Mouse (Mus musculus): ENCODE results near the gene Tln1. TPM values are rescaled to one million over a fixed set of nuclear protein-coding genes. Genes with fewer than 3 reads are reported as not detected.
A peak's percentile ranks its signal among the peaks of the same experiment; 100 is the strongest.

Gene Tln1
- total and polyA plus RNA-seq, 3 experiments: 22.9 to 146 (median 112) TPM

- Histone ChIP-seq H3K4me3 (ENCODE audit: control insufficient read depth in 1 of 2, insufficient read depth in 1 of 2, low read depth in 2 of 2, low read length in 2 of 2) (no peak overlapping the region), H3K9me3 (replicated peaks; ENCODE audit: insufficient read depth, low read length) (no peaks in the 10 kb centered on the region), H3K4me1 (ENCODE audit: control insufficient read depth in 1 of 2, insufficient read depth in 2 of 2, low read length in 2 of 2) (peaks cover 0 to 17% of the 10 kb centered on the region in 2 experiments; a peak in 2 of 4 replicates), H3K9ac (ENCODE audit: control insufficient read depth, low read depth, low read length, poor library complexity, severe bottlenecking) (no peak overlapping the region), H3K36me3 (ENCODE audit: control insufficient read depth in 1 of 2, insufficient read depth in 2 of 2, low read length in 2 of 2) (peaks cover 0 to 11% of the 10 kb centered on the region in 2 experiments; a peak in 2 of 4 replicates), H3K27ac (ENCODE audit: control insufficient read depth, low read depth, low read length) (no peak overlapping the region), H3K79me2 (ENCODE audit: control insufficient read depth, insufficient read depth, low read length, poor library complexity) (no peaks in the 10 kb centered on the region), H3K27me3 (ENCODE audit: control insufficient read depth in 1 of 2, insufficient read depth in 2 of 2, low read length in 2 of 2) (no peaks in the 10 kb centered on the region)
- TF ChIP-seq USF1 (IDR thresholded peaks at IDR 0.05; ENCODE audit: low read depth, low read length) (no peak), ELF1 (IDR thresholded peaks at IDR 0.05; ENCODE audit: low read depth, low read length) (no peak), USF2 (IDR thresholded peaks at IDR 0.05; ENCODE audit: borderline replicate concordance in 1 of 2, insufficient read depth in 1 of 2, low read depth in 1 of 2, low read length in 2 of 2) (no peak), UBTF (IDR thresholded peaks at IDR 0.05; ENCODE audit: borderline replicate concordance, insufficient read depth, low read depth, low read length) (no peak), NELFE (IDR thresholded peaks at IDR 0.05; ENCODE audit: low read depth, low read length) (no peak), MAFK (IDR thresholded peaks at IDR 0.05; ENCODE audit: borderline replicate concordance, low read depth, low read length) (no peak), CHD2 (IDR thresholded peaks at IDR 0.05; ENCODE audit: low read length) (no peak), CTCF (IDR thresholded peaks at IDR 0.05 in 2 of 3, conservative IDR thresholded peaks at IDR 0.05 in 1 of 3; ENCODE audit: control insufficient read depth in 1 of 3, insufficient read depth in 1 of 3, low read depth in 2 of 3, low read length in 3 of 3, poor library complexity in 1 of 3, severe bottlenecking in 1 of 3) (no peak), GATA1 (IDR thresholded peaks at IDR 0.05; ENCODE audit: low read depth, low read length) (no peak), KAT2A (conservative IDR thresholded peaks at IDR 0.05; ENCODE audit: low read depth, low read length) (no peak), EP300 (IDR thresholded peaks at IDR 0.05; ENCODE audit: low read depth in 1 of 2, low read length in 2 of 2) (no peak), HCFC1 (IDR thresholded peaks at IDR 0.05; ENCODE audit: low read depth, low read length) (no peak), ETS1 (IDR thresholded peaks at IDR 0.05; ENCODE audit: low read depth, low read length) (no peak), CHD1 (IDR thresholded peaks at IDR 0.05; ENCODE audit: low read depth, low read length) (no peak), SMC3 (IDR thresholded peaks at IDR 0.05; ENCODE audit: low read depth, low read length) (no peak), POLR2A (IDR thresholded peaks at IDR 0.05; ENCODE audit: control insufficient read depth in 1 of 2, insufficient read depth in 1 of 2, low read depth in 1 of 2, low read length in 2 of 2, poor library complexity in 1 of 2) (no peak), ZMIZ1 (IDR thresholded peaks at IDR 0.05; ENCODE audit: low read depth, low read length) (no peak)
- DNase-seq (ENCODE audit: low read depth, low spot score): no peak
Measured at GRCm38 (mm10) chr4:43482591-43482990, 79.9 kb downstream of the Tln1 start.

- H3K9ac ChIP-seq (ENCODE audit: control insufficient read depth, low read depth, low read length, poor library complexity, severe bottlenecking): no peak overlapping the region
- H3K27ac ChIP-seq (ENCODE audit: control insufficient read depth, low read depth, low read length): no peak overlapping the region
- H3K36me3 ChIP-seq (ENCODE audit: control insufficient read depth in 1 of 2, insufficient read depth in 2 of 2, low read length in 2 of 2): peaks cover 0 to 11% of the 10 kb centered on the region in 2 experiments; a peak in 2 of 4 replicates
- H3K4me1 ChIP-seq (ENCODE audit: control insufficient read depth in 1 of 2, insufficient read depth in 2 of 2, low read length in 2 of 2): peaks cover 0 to 17% of the 10 kb centered on the region in 2 experiments; a peak in 2 of 4 replicates
- no peaks in the 10 kb centered on the region for H3K27me3 ChIP-seq (ENCODE audit: control insufficient read depth in 1 of 2, insufficient read depth in 2 of 2, low read length in 2 of 2)
- peak; percentile 50 for DNase-seq (ENCODE audit: low read depth, low spot score)
- H3K4me3 ChIP-seq (ENCODE audit: control insufficient read depth in 1 of 2, insufficient read depth in 1 of 2, low read depth in 2 of 2, low read length in 2 of 2): no peak overlapping the region
- no peaks in the 10 kb centered on the region for H3K79me2 ChIP-seq (ENCODE audit: control insufficient read depth, insufficient read depth, low read length, poor library complexity)
- H3K9me3 ChIP-seq (replicated peaks; ENCODE audit: insufficient read depth, low read length): no peaks in the 10 kb centered on the region
- TF ChIP-seq ZKSCAN1 (IDR thresholded peaks at IDR 0.05; ENCODE audit: low read depth, low read length) (no peak), SIN3A (IDR thresholded peaks at IDR 0.05; ENCODE audit: low read length) (peak; percentile 38; the same call in 1 of the 2 replicates), USF2 (IDR thresholded peaks at IDR 0.05; ENCODE audit: borderline replicate concordance in 1 of 2, insufficient read depth in 1 of 2, low read depth in 1 of 2, low read length in 2 of 2) (no peak), TBP (IDR thresholded peaks at IDR 0.05; ENCODE audit: low read depth, low read length) (no peak), MYB (IDR thresholded peaks at IDR 0.05; ENCODE audit: low read depth, low read length) (no peak), USF1 (IDR thresholded peaks at IDR 0.05; ENCODE audit: low read depth, low read length) (no peak), HCFC1 (IDR thresholded peaks at IDR 0.05; ENCODE audit: low read depth, low read length) (0 out of 2 replicates have a peak, but pooled peaks have one; percentile 31), KAT2A (conservative IDR thresholded peaks at IDR 0.05; ENCODE audit: low read depth, low read length) (no peak), ZMIZ1 (IDR thresholded peaks at IDR 0.05; ENCODE audit: low read depth, low read length) (no peak), CHD1 (IDR thresholded peaks at IDR 0.05; ENCODE audit: low read depth, low read length) (no peak), GABPA (IDR thresholded peaks at IDR 0.05; ENCODE audit: low read depth, low read length) (no peak), EP300 (IDR thresholded peaks at IDR 0.05; ENCODE audit: low read depth in 1 of 2, low read length in 2 of 2) (peak; percentile 32 to 45; a peak in 3 of 4 replicates), MXI1 (IDR thresholded peaks at IDR 0.05; ENCODE audit: low read depth, low read length) (no peak), RAD21 (IDR thresholded peaks at IDR 0.05; ENCODE audit: low read depth, low read length) (no peak), CTCF (IDR thresholded peaks at IDR 0.05 in 2 of 3, conservative IDR thresholded peaks at IDR 0.05 in 1 of 3; ENCODE audit: control insufficient read depth in 1 of 3, insufficient read depth in 1 of 3, low read depth in 2 of 3, low read length in 3 of 3, poor library complexity in 1 of 3, severe bottlenecking in 1 of 3) (no peak), NRF1 (IDR thresholded peaks at IDR 0.05; ENCODE audit: insufficient read depth, low read depth, low read length, poor library complexity, severe bottlenecking) (no peak), MAFK (IDR thresholded peaks at IDR 0.05; ENCODE audit: borderline replicate concordance, low read depth, low read length) (no peak), MYC (IDR thresholded peaks at IDR 0.05; ENCODE audit: low read depth, low read length) (no peak), MEF2A (IDR thresholded peaks at IDR 0.05; ENCODE audit: extremely low read depth, insufficient replicate concordance, low read depth, low read length, poor library complexity, severe bottlenecking) (no peak), UBTF (IDR thresholded peaks at IDR 0.05; ENCODE audit: borderline replicate concordance, insufficient read depth, low read depth, low read length) (no peak)
Measured at GRCm38 (mm10) chr4:43481894-43482456, 80.5 kb downstream of the Tln1 start.

All from MEL (cell line).